Mouse (Mus musculus): ENCODE measurements at regions not wholly inside any gene's neighbourhood (a gene's known extent, or its start where the extent isn't known, plus 50 kb on each side); places are given as distances from the start of the nearest gene placed in this dataset.

GRCm38 (mm10) chr3:80033071-80033470 is 148.7 kb downstream of the Fam198b start:
- no peak for TF ChIP-seq EP300 (IDR thresholded peaks at IDR 0.05; ENCODE audit: low read length)
- no peak for TF ChIP-seq MAFK (IDR thresholded peaks at IDR 0.05; ENCODE audit: insufficient replicate concordance, low read length)
- no peak for TF ChIP-seq CTCF (conservative IDR thresholded peaks at IDR 0.05 in 1 of 2, IDR thresholded peaks at IDR 0.05 in 1 of 2; ENCODE audit: low read depth in 2 of 2, low read length in 2 of 2)
